Mouse (Mus musculus) G1E (cell line): Measurements from ENCODE around the gene Pef1. TPM values are rescaled to one million over a fixed set of nuclear protein-coding genes. Genes with fewer than 3 reads are reported as not detected.

Source experiments
- ATAC-seq: 2 replicates; pipeline ENCODE4 v1.8.0; 2016; ENCODE audit warnings: mild to moderate bottlenecking; ENCODE audit not compliant: insufficient number of reproducible peaks, poor library complexity, low FRiP score, severe bottlenecking; ENCODE audit errors: extremely low read depth
- DNase-seq: peaks from one replicate; pipeline ENCODE4 v3.0.0; 2012; ENCODE audit warnings: low spot score
- H3K27me3 ChIP-seq: 2 replicates; pipeline ENCODE4 v1.6.1; 2012; ENCODE audit warnings: mild to moderate bottlenecking, low read length, inconsistent platforms; ENCODE audit not compliant: insufficient read depth
- H3K36me3 ChIP-seq: replicated peaks from 2 replicates; pipeline ENCODE3; 2012; ENCODE audit warnings: mild to moderate bottlenecking, inconsistent platforms
- H3K4me1 ChIP-seq: 2 replicates; pipeline ENCODE4 v1.6.1; 2012; ENCODE audit warnings: low read depth, low read length, inconsistent platforms, mixed read lengths; ENCODE audit not compliant: insufficient read depth
- H3K4me3 ChIP-seq: 2 replicates; pipeline ENCODE4 v1.5.1; 2012; ENCODE audit warnings: low read depth, mild to moderate bottlenecking, inconsistent platforms, low read length, moderate library complexity, mixed read lengths
- H3K9me3 ChIP-seq: replicated peaks from 2 replicates; pipeline ENCODE4 v1.6.1; 2012; ENCODE audit warnings: inconsistent platforms
- CTCF ChIP-seq: IDR thresholded peaks from 2 replicates; pipeline ENCODE4 v1.5.1; 2012; ENCODE audit warnings: low read depth, low read length, inconsistent platforms, mixed read lengths
- GATA1 ChIP-seq: IDR thresholded peaks from 2 replicates; pipeline ENCODE4 v1.6.1; 2012; ENCODE audit warnings: borderline replicate concordance, low read length, inconsistent platforms, mixed read lengths
- GATA2 ChIP-seq: IDR thresholded peaks from 2 replicates; pipeline ENCODE4 v1.6.1; 2012; ENCODE audit warnings: low read depth, low read length, inconsistent platforms, borderline replicate concordance
- POLR2AphosphoS5 ChIP-seq: IDR thresholded peaks from 2 replicates; pipeline ENCODE4 v1.6.1; 2012; ENCODE audit warnings: low read depth, low read length, inconsistent platforms; ENCODE audit not compliant: insufficient replicate concordance
- TAL1 ChIP-seq: conservative IDR thresholded peaks from 2 replicates; pipeline ENCODE4 v1.6.1; 2012; ENCODE audit warnings: low read depth, low read length, inconsistent platforms, mixed read lengths
- polyA plus RNA-seq: library from polyadenylated mRNA; stranded (reverse); fragments of >175 nt; gene quantifications from 2 replicates; pipeline ENCODE4 v1.2.3, GENCODE M21; 2012
- total RNA-seq, 2 experiments: library from RNA; stranded (forward) in 1 of 2; stranded (reverse) in 1 of 2; fragments of 200-1000 nt in 1 of 2; fragments of >200 nt in 1 of 2; fragmentation: Nextera tagmentation in 1 of 2; gene quantifications; 2 replicates each; pipeline ENCODE4 v1.2.3; 2014 to 2017

The Pef1 gene
- total and polyA plus RNA-seq, 3 experiments, result 20.9 to 84.6 (median 24.8) TPM

DNA sequence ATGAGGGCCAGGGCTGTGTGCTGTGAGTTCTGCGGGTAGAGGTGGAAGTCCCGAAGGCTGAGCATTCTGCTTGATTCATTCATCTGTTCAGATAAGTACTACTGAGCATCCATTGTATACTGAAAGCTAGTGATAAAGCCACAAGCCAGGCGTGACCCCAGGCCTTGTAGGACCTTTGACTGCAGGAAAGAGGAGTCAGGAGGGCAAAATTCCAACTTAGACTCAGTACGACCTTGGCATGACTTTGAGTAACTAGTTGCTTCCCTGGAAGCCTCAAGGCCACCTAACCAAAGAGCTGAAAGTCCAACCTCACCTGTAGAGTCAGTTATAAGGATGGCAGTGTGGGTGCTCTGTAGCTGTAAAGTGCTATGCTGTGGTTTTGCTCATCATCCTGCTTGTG, 18.4 kb downstream of the Pef1 start:
- peaks cover 9% of the 10 kb centered on the region for H3K9me3 ChIP-seq
- ATAC-seq, result no peak
- DNase-seq, result no peak
- TF ChIP-seq POLR2AphosphoS5, result no peak
- TF ChIP-seq GATA2, result no peak
- no peak for TF ChIP-seq TAL1
- TF ChIP-seq GATA1, result no peak
- no peak for TF ChIP-seq CTCF
- peaks cover 21% of the 10 kb centered on the region for H3K4me1 ChIP-seq
- no peak overlapping the region for H3K4me3 ChIP-seq
- H3K27me3 ChIP-seq, result no peaks in the 10 kb centered on the region
- peaks cover 88% of the 10 kb centered on the region for H3K36me3 ChIP-seq

GRCm38 (mm10) chr4:130121560-130121959, 19.2 kb downstream of the Pef1 start:
- Histone ChIP-seq H3K4me3 (no peak overlapping the region), H3K4me1 (peaks cover 27% of the 10 kb centered on the region), H3K36me3 (peaks cover 88% of the 10 kb centered on the region), H3K27me3 (no peaks in the 10 kb centered on the region), H3K9me3 (peaks cover 7% of the 10 kb centered on the region)
- no peak for TF ChIP-seq GATA2
- TF ChIP-seq POLR2AphosphoS5, result no peak
- TF ChIP-seq GATA1, result no peak
- no peak for TF ChIP-seq TAL1
- no peak for TF ChIP-seq CTCF
- ATAC-seq, result no peak
- DNase-seq, result no peak

DNA sequence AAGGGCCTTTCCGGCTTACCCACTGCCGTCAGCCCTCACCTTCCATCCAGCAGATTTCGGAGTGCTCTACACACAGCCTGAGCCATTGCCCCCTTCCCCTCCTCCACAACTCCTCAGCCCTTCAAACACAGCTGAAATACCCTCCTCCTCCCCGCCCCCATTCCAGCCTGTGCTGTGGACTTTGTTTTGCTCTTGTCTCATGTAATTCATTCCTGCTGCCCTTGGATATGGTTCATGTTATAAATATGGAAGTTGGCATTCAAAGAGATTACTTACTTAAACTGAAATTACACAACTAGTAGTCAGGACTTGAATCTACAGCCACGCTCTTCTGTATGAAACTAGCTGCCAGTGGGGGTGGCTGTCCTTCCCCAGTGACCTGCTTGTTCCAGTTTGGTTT, 20.7 kb downstream of the Pef1 start:
- Histone ChIP-seq H3K9me3 (0 out of 2 replicates have a peak, but pooled peaks cover under 1% of the 10 kb centered on the region), H3K27me3 (no peaks in the 10 kb centered on the region), H3K4me3 (no peak overlapping the region), H3K36me3 (peaks cover 89% of the 10 kb centered on the region), H3K4me1 (peaks cover 42% of the 10 kb centered on the region)
- ATAC-seq (no peak), DNase-seq (no peak)
- TF ChIP-seq GATA1, result no peak
- no peak for TF ChIP-seq GATA2
- TF ChIP-seq POLR2AphosphoS5, result no peak
- TF ChIP-seq CTCF, result no peak
- TF ChIP-seq TAL1, result no peak

DNA sequence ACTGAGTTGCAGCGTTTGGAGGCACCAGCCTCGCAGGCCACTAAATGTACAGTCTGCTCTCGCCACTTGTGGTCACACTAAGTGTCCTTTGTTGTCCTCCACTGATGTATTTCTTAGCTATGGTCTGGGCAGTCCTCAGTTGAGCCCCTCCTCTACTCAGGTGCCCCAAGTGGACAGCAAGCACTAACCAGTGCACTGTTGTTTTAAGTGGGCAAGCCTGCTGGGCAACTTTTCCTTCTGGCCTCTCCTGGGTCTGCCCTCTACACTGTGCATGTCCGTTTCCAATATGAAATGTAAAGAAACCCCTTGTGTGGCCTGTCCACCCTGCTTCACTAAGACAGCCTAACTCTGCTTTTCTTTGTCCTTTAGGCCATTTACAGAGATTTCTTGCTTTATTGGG, 21.8 kb downstream of the Pef1 start:
- peaks cover 86% of the 10 kb centered on the region for H3K36me3 ChIP-seq
- peaks cover 52% of the 10 kb centered on the region for H3K4me1 ChIP-seq
- DNase-seq, result no peak
- TF ChIP-seq POLR2AphosphoS5 (no peak), GATA2 (no peak), TAL1 (no peak), GATA1 (no peak), CTCF (no peak)
- no peaks in the 10 kb centered on the region for H3K9me3 ChIP-seq
- H3K4me3 ChIP-seq, result no peak overlapping the region
- ATAC-seq, result no peak
- no peaks in the 10 kb centered on the region for H3K27me3 ChIP-seq

- Histone ChIP-seq H3K27me3 (no peaks in the 10 kb centered on the region), H3K9me3 (no peaks in the 10 kb centered on the region), H3K4me1 (peaks cover 63% of the 10 kb centered on the region), H3K4me3 (no peak overlapping the region), H3K36me3 (peaks cover 88% of the 10 kb centered on the region)
- TF ChIP-seq CTCF (no peak), GATA1 (no peak), TAL1 (no peak), POLR2AphosphoS5 (no peak), GATA2 (no peak)
- ATAC-seq, result no peak
- no peak for DNase-seq
Observed at GRCm38 (mm10) chr4:130125164-130125563, 22.8 kb downstream of the Pef1 start.

DNA sequence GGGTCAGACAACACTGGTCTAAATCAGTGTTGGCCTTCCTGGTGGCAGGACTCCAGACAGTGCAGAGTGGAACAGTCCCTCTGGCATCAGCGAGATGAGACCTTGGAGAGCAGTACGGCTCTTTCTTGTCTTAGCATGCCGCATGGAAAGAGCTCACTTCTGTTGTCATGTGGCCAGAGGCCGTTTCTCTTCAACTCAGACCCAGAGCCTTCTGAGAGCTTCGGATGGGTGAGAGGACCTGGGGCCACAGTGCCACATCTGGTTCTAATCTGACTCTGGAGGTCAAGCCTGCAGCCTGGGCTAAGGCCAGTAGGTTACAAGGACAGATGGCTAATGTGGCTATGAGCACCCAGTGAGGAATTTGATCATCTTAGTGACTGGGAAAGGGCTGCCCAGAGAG, 23.6 kb downstream of the Pef1 start:
- no peak for DNase-seq
- Histone ChIP-seq H3K9me3 (no peaks in the 10 kb centered on the region), H3K27me3 (no peaks in the 10 kb centered on the region), H3K4me1 (peaks cover 67% of the 10 kb centered on the region), H3K36me3 (peaks cover 81% of the 10 kb centered on the region), H3K4me3 (no peak overlapping the region)
- ATAC-seq, result no peak
- TF ChIP-seq TAL1 (no peak), POLR2AphosphoS5 (no peak), CTCF (no peak), GATA2 (no peak), GATA1 (no peak)
